Mouse (Mus musculus) naive thymus-derived CD4-positive, alpha-beta T cell, adult 2 months (primary cell): ENCODE data around the gene Prrg1.
A peak's percentile ranks its signal among the peaks of the same experiment; 100 is the strongest.
"Not testable (repeated sequence)": the region's sequence is repeated elsewhere in the genome, so short reads cannot be mapped to it uniquely, and the experiment has no call there.

Source experiments
- DNase-seq: peaks from one replicate; pipeline ENCODE4 v3.0.0-alpha.2; 2011; ENCODE audit warnings: low read depth

The Prrg1 gene

DNA sequence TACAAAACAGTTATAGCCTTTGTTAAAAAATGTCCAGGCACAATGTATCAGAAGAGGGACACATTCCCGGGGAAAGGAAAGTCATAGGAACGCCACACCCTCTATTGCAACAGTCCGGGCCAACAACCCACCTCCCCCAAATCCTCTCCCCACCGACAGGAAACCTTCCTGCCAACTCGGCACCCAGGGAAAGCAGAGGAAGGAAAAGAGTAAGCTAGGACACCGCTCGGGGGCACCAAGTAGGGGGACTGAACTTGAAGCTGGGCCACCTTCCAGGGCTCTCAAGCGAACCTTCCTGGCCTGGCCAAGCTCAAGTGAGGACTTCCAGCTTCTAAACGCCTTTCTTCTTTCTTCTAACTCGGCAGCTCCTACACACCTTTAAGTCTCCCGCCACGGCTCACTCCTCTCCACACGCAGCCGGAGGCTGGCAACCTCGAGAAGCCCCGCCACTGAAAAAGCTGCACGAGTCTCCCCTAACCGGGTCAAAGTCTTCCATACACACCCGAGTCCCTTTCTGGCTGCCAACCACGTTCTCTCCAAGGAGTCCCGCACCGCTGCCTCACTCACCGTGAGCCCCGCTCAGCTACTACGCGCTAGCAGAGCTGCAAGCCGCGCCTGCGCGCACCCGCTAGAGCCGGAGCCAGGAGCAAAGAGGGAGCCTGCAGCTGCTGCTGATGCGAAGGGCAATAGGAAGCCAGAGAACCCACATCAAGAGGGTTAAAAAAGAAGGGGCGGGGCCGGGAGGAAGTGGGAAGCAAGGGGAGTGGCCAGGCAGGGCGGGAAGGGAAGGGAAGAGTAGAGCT, at the start of gene Prrg1:
Gene Prrg1, minus strand, starts transcription at position 695 of the 803 bp plus-strand sequence.
- DNase-seq: peak; percentile 79

DNA sequence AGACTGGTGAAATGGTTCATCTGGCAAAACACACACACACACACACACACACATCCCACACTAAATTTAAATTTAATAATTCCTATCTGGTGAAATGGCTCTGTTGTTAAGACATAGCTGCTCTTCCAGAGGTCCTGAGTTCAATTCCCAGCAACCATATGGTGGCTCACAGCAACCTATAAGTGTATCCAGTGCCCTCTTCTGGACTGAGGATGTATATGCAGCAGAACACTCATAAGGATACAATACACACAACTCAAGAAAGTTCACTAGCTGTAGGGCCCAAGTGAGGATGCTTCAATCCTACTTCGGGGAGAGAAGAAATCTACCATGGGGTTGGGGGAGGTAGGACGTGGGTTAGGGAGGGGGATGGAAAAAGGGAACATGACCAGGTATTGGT, 22.1 kb upstream of the Prrg1 start:
- DNase-seq: peak; percentile 18

DNA sequence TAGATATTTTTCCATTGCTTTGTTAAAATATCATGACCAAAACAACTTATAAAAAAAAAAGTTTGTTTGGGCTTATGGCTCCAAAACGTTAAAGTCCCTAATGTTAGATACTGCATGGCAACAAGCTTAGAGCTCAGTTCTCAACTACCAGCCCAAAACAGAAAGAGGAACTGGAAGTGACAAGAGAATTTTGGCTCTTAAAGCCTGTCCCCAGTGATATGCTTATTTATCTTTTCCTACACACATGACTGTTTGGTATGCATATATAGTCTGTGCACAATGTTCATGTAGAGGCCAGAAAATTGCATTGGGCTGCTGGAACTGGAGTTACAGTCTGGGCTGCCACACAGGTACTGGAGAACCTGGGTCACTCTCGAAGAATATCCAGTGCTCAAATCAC, 9.4 kb upstream of the Prrg1 start:
- DNase-seq: no peak

DNA sequence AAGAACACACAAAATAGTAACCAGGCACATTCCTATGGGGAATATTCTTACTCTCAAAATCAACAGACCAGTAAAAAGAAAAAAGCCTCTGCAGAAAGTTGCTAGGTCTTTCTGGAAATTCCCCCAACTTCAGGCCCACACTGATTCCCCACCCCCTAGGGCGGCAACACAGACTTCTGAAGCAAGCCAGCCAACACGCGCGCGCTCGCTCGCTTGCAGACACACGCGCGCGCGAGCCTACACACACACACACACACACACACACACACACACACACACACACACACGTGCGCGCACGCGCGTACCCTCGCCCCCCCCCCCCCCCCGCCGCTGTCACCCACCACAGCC, 868 bp downstream of the Prrg1 start:
- peak; percentile 79 for DNase-seq

DNA sequence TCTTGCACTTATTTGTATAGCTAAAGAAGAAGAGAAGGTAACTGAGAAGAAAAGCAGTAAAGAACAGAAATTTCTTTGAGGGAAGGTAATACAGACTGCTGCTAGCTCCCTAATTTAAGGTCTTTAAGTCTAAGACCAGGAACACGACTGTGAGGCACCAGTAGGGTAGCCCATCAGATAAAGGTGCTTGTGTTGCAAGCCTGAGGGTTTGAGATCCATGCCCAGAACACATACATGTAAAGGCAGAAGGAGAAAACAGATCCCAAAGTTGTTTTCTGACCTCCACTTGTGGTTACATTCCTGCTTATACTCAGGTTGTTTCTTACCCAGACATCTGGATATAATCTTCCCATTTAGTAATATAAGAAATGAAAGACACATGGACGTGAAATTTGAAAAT, 20.2 kb downstream of the Prrg1 start:
- no peak for DNase-seq

GRCm38 (mm10) chrX:78553399-78553798, 30.3 kb downstream of the Prrg1 start:
- DNase-seq: no peak

- no peak for DNase-seq
Observed at GRCm38 (mm10) chrX:78552704-78553103, 31.0 kb downstream of the Prrg1 start.

GRCm38 (mm10) chrX:78547696-78548095, 36.0 kb downstream of the Prrg1 start:
- no peak for DNase-seq

DNA sequence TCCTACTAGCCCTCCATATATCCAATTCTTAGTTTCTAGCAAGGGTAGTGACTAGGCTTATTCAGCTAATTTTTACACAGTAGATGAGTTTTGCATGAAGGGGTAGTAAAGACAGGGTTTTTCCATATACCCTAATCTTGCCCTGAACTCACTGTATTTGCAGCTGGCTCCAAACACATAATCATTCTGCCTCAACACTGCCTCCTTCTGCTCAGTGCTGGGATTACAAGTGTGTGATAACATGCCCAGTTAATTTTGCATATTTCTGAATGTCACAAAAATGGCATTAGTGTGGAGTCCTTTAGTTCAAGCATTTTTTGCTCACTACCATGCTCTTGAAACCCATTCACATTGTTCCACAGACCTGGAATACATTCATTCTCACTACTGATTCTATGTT, 44.0 kb downstream of the Prrg1 start:
- peak; percentile 58 for DNase-seq

GRCm38 (mm10) chrX:78538632-78539316, 44.9 kb downstream of the Prrg1 start:
- DNase-seq: no peak

DNA sequence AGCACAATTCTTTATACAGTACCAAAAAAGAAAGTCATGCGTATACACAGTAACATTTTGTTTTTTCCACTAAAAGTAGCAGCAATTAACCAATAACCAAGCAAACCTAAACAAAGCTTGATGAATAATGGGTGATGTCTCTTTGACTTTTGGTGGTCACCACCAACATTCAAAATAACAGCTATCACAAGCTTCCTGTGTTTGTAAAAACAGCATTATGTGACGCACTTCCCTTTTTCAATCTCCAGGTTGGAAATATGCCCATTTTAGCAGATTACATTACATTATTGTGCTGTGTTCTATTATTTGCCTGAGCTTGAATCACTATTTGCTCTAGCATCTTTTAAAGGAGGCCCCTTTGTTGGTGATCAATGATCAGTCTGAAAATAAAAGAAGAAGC, 65.4 kb downstream of the Prrg1 start:
- DNase-seq: no peak

DNA sequence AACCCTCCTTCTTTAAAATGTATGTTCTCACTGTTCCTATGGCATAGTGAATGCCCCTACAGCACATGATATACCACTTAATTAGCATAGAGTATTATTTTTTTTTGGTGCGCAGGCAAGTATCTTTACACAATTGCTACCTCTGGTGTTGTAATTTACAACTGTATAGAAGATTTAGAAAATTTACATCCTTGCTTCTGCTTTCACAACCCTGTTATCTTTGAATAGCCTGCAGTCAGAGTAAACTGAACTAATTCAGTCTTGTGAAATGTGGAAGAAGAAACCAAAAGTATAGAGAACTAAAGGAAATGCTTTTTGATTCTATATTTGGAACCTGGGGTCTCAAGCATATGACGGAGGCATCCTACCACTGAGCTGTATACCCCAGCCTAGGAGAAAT, 100.7 kb downstream of the Prrg1 start:
- DNase-seq: no peak

GRCm38 (mm10) chrX:78479710-78480109, 104.0 kb downstream of the Prrg1 start:
- peak; percentile 32 for DNase-seq

DNA sequence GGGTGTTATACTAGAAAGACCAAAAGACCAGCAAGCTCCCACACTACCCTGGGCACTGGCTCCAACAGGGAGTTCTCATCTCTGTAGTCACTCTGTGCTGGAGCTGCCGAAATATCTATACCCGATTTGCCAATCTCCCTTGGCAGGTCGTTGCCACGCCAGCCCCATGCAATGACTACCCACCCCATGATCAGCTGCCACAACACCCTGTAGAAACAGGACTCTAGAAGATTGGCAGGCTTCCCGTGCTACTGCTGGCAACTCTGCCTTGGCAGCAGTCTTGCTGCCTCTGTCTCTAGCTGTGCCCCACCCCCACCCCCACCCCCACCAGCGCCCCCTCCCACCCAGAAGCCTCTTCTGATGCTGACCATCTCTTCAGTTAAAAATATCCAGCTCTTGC, 149.3 kb downstream of the Prrg1 start:
- no peak for DNase-seq

DNA sequence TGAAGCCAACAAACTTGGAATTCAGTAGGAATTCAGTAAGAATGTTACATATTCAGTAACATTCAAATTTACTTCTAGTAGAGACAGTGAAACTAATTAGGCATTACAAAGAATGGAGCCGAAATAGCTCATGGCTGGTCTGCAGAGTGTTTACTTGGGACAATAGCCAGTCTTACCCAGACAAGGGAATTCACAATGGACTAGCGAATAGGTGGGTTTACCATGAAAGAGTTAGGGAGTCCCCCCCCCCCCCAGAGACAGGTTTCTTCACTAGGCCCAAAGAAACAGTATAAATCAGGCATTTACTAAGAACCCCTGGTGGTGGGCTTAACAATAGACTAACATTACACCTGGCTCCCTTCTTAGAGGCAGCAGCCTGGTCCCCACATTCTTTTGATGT, 180.3 kb downstream of the Prrg1 start:
- DNase-seq: not testable (repeated sequence)
